In the genomic region with DNA sequence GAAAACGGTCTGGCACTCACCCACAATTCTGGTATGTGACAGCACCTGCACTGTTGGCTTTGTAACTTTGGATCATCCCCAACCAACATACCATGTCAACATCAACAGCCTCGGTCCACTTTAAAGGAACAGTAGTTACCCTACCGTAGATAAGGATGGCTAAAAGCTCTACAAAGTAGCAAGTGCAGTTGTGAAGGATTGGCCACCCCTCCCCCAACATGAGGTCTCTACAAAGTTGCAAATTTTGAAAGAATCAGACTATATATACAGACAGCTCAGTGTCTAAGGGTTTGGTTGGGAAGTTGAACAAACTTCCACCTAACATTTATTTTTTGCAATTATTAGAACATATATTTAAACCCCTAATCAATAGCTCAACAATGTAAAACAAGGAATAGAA, we compare ENCODE assay signal across 8 mouse cellular contexts. TPM values are rescaled to one million over a fixed set of nuclear protein-coding genes. Genes with fewer than 3 reads are reported as not detected.
DNase-seq lines count a peak whose midpoint lies in the region; ATAC-seq lines count a peak whose summit lies in the region.

No protein-coding gene starts in this region.

- H3K27ac ChIP-seq in heart, embryonic 10.5 days = peak overlapping the region; percentile 100
- peak overlapping the region; percentile 99 for H3K27ac ChIP-seq in forebrain, embryonic 16.5 days (ENCODE audit: low read length)
- peak overlapping the region; percentile 93 for H3K27ac ChIP-seq in liver, embryonic 15.5 days (replicated peaks)

- H3K4me1 ChIP-seq in heart, embryonic 10.5 days = peaks cover 25% of the 10 kb centered on the region
- peaks cover 20% of the 10 kb centered on the region for H3K4me1 ChIP-seq in forebrain, embryonic 16.5 days (replicated peaks; ENCODE audit: control insufficient read depth, insufficient read depth, low read length)
- H3K4me1 ChIP-seq in liver, embryonic 15.5 days (replicated peaks) = peaks cover 39% of the 10 kb centered on the region

- H3K9me3 ChIP-seq in heart, embryonic 10.5 days = no peaks in the 10 kb centered on the region
- H3K9me3 ChIP-seq in forebrain, embryonic 16.5 days (ENCODE audit: control insufficient read depth, low read length) = no peaks in the 10 kb centered on the region
- no peaks in the 10 kb centered on the region for H3K9me3 ChIP-seq in liver, embryonic 15.5 days (replicated peaks)

- no peak overlapping the region for H3K9ac ChIP-seq in forebrain, embryonic 16.5 days (replicated peaks; ENCODE audit: low read depth, low read length)
- H3K9ac ChIP-seq in liver, embryonic 15.5 days = peak overlapping the region; percentile 96; the same call in 1 of the 2 replicates

- peak overlapping the region; percentile 12; the same call in 1 of the 2 replicates for H3K4me3 ChIP-seq in heart, embryonic 10.5 days
- H3K4me3 ChIP-seq in forebrain, embryonic 16.5 days (replicated peaks; ENCODE audit: low read length) = no peak overlapping the region
- no peak overlapping the region for H3K4me3 ChIP-seq in liver, embryonic 15.5 days (replicated peaks)

- 90% methylated on average over 3 of the region's 3 CpGs for WGBS in heart, embryonic 10.5 days
- over 99% methylated on average over 3 of the region's 3 CpGs for WGBS in forebrain, embryonic 16.5 days
- WGBS in liver, embryonic 15.5 days (ENCODE audit: insufficient replicate concordance) = 83% methylated on average over 3 of the region's 3 CpGs

- no peak overlapping the region for H3K4me2 ChIP-seq in forebrain, embryonic 16.5 days (ENCODE audit: low read length)
- peak overlapping the region; percentile 87 for H3K4me2 ChIP-seq in liver, embryonic 15.5 days

- no peaks in the 10 kb centered on the region for H3K27me3 ChIP-seq in heart, embryonic 10.5 days (ENCODE audit: insufficient read depth, poor library complexity, severe bottlenecking)
- H3K27me3 ChIP-seq in forebrain, embryonic 16.5 days (replicated peaks; ENCODE audit: control insufficient read depth, insufficient read depth, low read length) = no peaks in the 10 kb centered on the region
- H3K27me3 ChIP-seq in liver, embryonic 15.5 days = no peaks in the 10 kb centered on the region

- no peak for ATAC-seq in forebrain, embryonic 16.5 days
- ATAC-seq in liver, embryonic 15.5 days (ENCODE audit: insufficient read depth) = no peak
- no peak for ATAC-seq in CD4-positive, CD25-positive, alpha-beta regulatory T cell, adult 4 months

- no peak for DNase-seq in heart, embryonic 10.5 days (ENCODE audit: low spot score)
- no peak for DNase-seq in heart, adult 11 months
- DNase-seq in A20 (ENCODE audit: low read depth, low spot score) = peak; percentile 38
- no peak for DNase-seq in cerebellum, adult 9-11 months
- no peak for DNase-seq in natural killer cell, adult 2 months (ENCODE audit: low spot score in 2 of 2)

- H3K36me3 ChIP-seq in heart, embryonic 10.5 days = peaks cover 67% of the 10 kb centered on the region
- H3K36me3 ChIP-seq in forebrain, embryonic 16.5 days (ENCODE audit: control insufficient read depth, insufficient read depth) = peaks cover 23% of the 10 kb centered on the region
- H3K36me3 ChIP-seq in liver, embryonic 15.5 days (replicated peaks) = peaks cover 66% of the 10 kb centered on the region

RNA-seq across cellular contexts. Expression of a gene that starts 1.0 kb away (rescaled TPM):
- polyA plus RNA-seq in heart, embryonic 10.5 days (2016; fragmentation: Nextera tagmentation; extraction: Ambion mirVana) = 2.2 and 2.5 TPM in 2 replicates
- polyA plus RNA-seq in forebrain, embryonic 16.5 days (2015; fragmentation: Nextera tagmentation; extraction: Ambion mirVana) = 2.8 and 3.6 TPM in 2 replicates
- polyA plus RNA-seq in liver, embryonic 15.5 days (2015; fragmentation: Nextera tagmentation; extraction: Ambion mirVana) = 1.8 and 2.3 TPM in 2 replicates
- polyA plus RNA-seq in CD4-positive, CD25-positive, alpha-beta regulatory T cell, adult 4 months (2017; shearing (Covaris generic)) = 1 to 10 TPM; 1.4 to 3.1 TPM

RNA-seq across cellular contexts. Expression of a gene that starts 22.3 kb away (rescaled TPM):
- polyA plus RNA-seq in heart, embryonic 10.5 days (2016; fragmentation: Nextera tagmentation; extraction: Ambion mirVana) = 12.5 and 16.6 TPM in 2 replicates
- polyA plus RNA-seq in forebrain, embryonic 16.5 days (2015; fragmentation: Nextera tagmentation; extraction: Ambion mirVana) = 23.8 and 24.4 TPM in 2 replicates
- 4.4 and 4.9 TPM in 2 replicates for polyA plus RNA-seq in liver, embryonic 15.5 days (2015; fragmentation: Nextera tagmentation; extraction: Ambion mirVana)
- 10 to 100 TPM; 24.7 to 35.6 TPM for polyA plus RNA-seq in CD4-positive, CD25-positive, alpha-beta regulatory T cell, adult 4 months (2017; shearing (Covaris generic))

RNA-seq across cellular contexts. Expression of a gene that starts 22.5 kb away (rescaled TPM):
- polyA plus RNA-seq in heart, embryonic 10.5 days (2016; fragmentation: Nextera tagmentation; extraction: Ambion mirVana) = 79.5 and 84.1 TPM in 2 replicates
- 56.1 and 65.9 TPM in 2 replicates for polyA plus RNA-seq in forebrain, embryonic 16.5 days (2015; fragmentation: Nextera tagmentation; extraction: Ambion mirVana)
- 59.2 and 64.1 TPM in 2 replicates for polyA plus RNA-seq in liver, embryonic 15.5 days (2015; fragmentation: Nextera tagmentation; extraction: Ambion mirVana)
- polyA plus RNA-seq in CD4-positive, CD25-positive, alpha-beta regulatory T cell, adult 4 months (2017; shearing (Covaris generic)) = 100 to 1,000 TPM; 101 to 112 TPM

RNA-seq across cellular contexts. Expression of a gene that starts 22.5 kb away (rescaled TPM):
- 5.3 and 7.3 TPM in 2 replicates for polyA plus RNA-seq in heart, embryonic 10.5 days (2016; fragmentation: Nextera tagmentation; extraction: Ambion mirVana)
- polyA plus RNA-seq in forebrain, embryonic 16.5 days (2015; fragmentation: Nextera tagmentation; extraction: Ambion mirVana) = 6.9 and 7.7 TPM in 2 replicates
- polyA plus RNA-seq in liver, embryonic 15.5 days (2015; fragmentation: Nextera tagmentation; extraction: Ambion mirVana) = 3.4 and 3.6 TPM in 2 replicates
- under 1 TPM; 0.59 to 0.62 TPM for polyA plus RNA-seq in CD4-positive, CD25-positive, alpha-beta regulatory T cell, adult 4 months (2017; shearing (Covaris generic))
